Mouse (Mus musculus): Measurements from ENCODE around the gene Sgsm1.
A peak's percentile ranks its signal among the peaks of the same experiment; 100 is the strongest.
"Not testable (repeated sequence)": the region's sequence is repeated elsewhere in the genome, so short reads cannot be mapped to it uniquely, and the experiment has no call there.

Gene Sgsm1

DNA sequence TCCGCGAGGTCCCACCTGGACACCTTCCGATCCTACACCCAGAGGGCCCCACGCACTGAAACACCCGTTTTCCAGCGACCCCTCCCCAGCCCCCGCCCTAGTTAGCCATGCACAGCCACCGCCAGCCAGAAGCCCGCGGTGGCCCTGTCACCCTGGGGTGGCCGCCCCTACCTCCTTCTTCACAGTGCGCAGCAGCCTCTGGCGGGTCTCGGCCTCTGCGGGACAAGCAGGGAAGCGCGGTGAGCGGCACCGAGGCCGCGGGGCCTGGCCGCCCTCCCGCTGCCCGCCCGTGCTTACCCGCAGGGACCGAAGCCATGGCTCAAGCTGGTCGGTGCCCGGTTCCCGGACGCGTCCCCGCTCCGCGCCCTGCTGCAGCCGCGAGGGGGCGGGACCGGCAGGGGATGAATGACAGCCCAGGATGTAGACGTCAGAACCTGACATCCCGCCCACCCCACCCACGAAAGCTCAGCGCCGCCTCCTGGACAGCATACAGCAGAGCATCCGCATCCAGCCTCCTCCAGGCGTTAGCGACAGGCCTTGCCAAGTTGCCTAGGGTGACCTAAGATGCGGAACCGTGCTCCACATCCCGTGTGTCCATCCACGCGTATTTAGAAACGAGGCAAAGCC lies at the start of gene Sgsm1:
Sgsm1 (minus strand) TSS at position 410 of the 627 bp plus-strand sequence.
- peak; percentile 53 to 73 for DNase-seq (ENCODE audit: low spot score in 2 of 2)

DNA sequence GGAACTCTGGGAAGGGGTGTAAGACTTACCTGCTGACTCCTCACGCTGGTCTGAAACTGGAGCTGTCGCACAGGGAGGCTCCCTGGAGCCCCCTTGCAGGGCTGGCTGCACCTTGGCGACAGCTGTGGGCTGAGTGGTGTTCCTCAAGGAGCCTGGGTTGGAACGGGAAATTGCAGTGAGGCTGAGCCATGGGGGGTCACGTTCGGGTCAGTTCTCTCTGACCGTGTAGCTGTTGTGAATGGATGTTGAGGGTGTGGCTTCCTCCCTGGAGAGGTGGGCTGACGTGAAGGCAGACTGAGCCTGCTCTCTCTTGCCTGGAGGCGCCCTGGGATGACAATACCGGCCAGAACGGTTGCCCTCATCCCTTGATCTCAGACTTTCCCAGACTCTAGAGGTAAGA lies 48.2 kb upstream of the Sgsm1 start:
- no peak for DNase-seq (ENCODE audit: low spot score in 2 of 2)

DNA sequence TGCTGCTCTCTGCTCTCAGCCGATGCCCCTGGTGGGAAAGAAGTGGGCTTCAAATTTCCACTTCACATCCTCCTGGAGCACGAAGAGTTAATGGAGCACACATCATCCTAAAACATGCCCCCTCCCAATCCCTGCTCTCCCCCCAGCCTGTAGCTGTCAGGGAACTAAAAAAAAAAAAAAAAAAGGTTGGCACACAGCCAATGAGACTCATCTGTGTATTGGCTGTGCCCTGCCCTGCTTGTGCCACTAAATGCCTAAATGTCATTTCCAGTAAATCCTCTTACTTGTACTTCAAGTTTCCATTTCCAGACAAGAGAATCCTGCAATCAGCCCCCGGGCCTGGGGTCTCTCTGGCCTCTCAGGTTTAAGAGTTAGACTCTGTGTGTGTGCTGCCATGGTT lies 47.1 kb upstream of the Sgsm1 start:
- DNase-seq (ENCODE audit: low spot score in 2 of 2): no peak

DNA sequence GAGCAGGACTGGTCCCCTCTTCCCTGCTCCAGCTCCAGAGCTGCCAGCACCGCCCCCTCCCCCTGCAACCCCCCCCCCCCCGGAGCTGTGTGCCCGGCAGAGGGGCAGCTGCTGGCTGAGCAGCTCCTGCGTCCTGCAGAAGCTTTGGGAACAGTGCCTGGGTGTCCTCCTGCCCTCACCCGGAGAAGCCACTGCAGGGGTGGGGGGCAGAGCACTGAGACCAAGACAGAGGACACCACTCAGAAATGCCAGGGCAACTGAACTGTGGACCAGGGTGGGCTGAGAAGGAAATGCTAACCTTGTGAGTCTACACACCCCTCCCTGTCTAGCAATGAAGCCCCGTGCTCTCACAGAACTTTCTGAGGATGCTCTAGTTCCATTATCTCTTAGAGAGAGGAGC lies 46.6 kb upstream of the Sgsm1 start, which contains the start of gene Aym1:
Aym1 (plus strand) TSS at position 109 of the 400 bp plus-strand sequence.
- DNase-seq (ENCODE audit: low spot score in 2 of 2): no peak

DNA sequence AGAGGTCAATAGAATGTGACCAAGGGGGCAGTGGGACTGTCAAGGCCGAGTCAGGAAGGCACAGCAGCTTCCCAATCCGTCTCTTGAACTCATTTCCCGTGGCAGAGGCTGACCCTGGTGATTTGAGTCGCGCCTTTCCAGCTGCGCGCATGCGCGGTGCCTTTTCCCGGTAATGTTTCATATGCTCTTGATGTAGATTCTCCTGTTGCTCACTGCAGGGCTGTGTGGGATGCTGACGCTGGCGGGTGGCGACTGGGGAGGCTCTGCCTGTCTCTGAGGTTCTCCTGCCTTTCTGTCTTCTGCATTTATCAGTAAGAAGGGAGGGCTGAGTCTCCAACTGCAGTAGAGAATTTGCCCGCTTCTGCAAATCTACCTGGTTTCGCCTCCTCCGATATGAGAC lies 43.7 kb upstream of the Sgsm1 start:
- DNase-seq (ENCODE audit: low spot score in 2 of 2): peak; percentile 40 to 59

DNA sequence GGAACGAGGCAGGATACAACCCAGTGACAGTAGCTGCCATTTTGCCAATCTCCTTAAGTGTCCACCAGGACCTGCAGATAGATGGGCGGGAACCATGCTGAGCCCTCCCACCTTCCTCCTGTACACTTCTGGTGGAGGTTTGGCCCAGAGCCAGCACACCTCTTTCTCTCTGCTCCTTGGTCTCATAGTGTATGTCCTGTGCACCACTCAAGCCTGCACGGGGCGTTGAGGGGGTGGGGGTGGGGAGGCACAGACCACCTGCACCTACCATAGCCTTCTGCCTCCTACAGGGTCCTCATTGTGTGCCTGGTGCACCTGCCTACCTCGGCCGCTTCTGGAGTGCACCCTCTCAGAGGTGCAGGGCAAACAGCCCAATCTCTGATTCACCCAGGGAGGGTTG lies 42.0 kb upstream of the Sgsm1 start:
- DNase-seq (ENCODE audit: low spot score in 2 of 2): no peak

DNA sequence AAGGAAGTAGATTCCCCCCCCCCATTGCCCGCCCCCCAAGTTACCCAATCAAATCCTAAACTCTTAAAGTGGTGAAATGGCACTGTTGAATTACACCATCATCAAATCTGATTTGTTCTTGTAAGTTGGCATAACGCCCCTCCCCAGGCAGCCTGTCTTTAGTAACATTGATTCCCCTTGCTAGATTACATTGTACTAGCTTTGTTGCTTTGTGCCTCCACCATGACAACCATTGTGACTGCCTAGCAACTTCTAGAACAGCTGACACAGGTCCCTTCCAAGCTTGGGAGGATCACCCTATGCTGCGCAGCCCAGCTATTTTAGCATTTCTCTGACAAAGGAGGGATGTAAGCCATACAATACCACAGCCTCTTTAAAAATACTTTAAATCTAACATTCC lies 41.2 kb upstream of the Sgsm1 start:
- DNase-seq (ENCODE audit: low spot score in 2 of 2): no peak

DNA sequence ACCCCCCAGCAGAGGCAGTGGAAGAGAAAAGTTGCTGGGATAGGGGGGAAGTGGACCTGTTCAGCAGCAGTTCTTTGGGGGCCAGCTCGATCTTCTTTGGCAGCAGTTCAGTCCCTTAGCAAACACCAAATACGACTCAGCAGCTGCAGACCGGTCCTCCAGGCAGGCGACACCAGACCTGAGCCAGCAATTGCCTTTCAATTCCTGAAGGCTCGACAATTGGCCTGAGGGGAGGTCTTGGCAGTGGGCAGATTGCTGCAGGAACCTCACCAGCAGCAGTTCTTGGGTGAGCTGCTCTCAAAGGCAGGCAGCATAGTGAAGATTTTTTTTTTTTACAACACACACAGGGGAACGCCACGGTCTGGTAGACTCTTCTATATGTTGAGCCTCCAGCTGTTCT lies 39.2 kb upstream of the Sgsm1 start:
- DNase-seq (ENCODE audit: low spot score in 2 of 2): no peak

DNA sequence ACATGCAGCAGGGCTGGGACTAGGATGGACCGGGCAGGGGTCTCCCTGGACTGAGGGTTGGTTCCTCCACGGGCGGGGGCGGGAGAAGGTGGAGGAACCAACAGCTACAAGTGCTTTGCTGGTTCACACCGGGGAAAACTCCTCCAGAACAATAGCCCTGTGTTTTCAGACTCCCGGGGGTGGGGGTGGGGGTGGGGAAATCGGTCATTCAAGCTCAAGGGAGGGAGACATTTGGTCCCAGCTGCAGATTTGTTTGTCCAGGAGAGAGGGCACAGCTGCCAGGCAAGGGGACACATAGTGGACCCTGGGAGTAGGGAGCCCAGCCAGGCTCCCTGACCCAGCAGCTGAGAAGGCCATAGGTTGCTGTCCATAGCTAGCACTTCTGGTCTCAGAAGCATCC lies 38.6 kb upstream of the Sgsm1 start:
- no peak for DNase-seq (ENCODE audit: low spot score in 2 of 2)

DNA sequence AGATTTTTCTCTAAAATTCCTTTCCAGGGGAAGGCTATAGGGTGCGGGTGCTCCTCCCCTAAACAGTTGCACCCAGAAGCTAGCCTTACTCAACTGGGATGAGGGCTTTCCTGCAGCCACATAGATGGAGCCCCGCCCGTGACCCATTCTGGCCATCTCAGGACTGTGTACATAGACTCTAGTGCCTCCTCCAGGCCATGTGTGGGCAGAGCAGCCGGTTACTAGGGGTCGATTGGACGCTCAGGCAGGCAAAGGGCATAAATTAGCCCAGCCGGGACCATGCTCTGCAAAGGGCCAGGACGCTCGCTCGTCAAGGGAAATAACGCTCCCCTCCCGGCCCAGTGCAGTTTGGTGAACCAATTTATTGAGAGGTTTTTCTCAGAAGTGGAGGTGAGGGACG lies 38.0 kb upstream of the Sgsm1 start:
- DNase-seq (ENCODE audit: low spot score in 2 of 2): no peak

DNA sequence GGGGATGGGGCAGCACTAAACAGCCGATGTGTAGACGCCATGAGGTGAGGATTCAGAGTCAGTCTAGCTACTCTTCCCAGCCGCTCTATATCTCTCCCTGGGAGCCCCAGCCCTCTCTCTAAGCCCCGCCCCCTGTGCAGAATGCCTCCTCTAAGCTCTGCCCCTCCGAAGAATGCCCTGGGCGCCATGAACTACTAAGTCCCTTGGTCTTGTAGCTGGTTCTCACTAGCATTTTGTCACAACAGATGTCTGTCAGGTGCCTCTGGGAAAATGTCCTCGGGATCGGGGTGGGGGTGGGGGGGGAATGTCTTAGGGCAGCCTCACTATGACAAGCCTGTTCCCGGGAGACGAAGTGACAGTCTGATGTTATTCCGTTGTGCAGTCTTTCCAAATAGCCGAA lies 37.0 kb upstream of the Sgsm1 start:
- DNase-seq (ENCODE audit: low spot score in 2 of 2): no peak

DNA sequence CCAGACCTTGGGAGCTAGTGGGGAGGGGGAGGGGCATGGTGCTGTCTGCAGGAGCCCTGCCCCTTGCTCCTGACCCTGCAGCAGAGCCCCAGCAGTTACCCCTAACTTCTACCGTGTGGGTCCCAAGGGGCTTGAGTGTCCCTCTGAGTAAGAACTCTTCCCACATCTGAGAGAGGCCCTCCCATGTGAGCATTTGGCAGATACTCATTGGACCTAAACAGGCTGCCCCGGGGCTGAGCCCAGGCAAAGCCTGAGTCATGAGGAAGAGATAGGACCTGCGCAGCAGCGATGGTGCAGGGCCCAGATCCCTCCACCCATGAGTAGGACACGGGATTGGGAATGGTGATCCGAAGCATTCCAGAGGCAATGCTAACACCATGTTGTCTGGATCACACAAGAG lies 36.1 kb upstream of the Sgsm1 start:
- DNase-seq (ENCODE audit: low spot score in 2 of 2): not testable (repeated sequence)

DNA sequence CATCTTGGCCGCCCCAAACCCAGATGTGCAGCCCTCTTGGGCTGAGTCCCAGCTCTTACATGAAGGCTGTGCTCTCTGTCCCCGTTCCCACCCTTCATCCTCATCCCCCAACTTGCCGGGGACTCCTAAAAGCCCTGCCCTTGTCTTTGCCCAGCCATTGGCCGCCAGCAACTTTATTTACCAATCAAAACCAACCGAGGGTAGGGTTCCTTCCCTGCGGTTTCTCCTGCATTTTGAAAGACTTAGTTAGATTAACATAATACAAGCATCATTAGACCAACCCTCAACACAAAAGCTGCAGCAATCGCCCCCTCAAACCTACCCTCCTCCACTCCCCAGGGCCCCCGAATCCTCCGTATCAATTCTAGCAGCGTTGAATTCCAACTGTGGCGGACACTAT lies 35.2 kb upstream of the Sgsm1 start:
- DNase-seq (ENCODE audit: low spot score in 2 of 2): no peak

DNA sequence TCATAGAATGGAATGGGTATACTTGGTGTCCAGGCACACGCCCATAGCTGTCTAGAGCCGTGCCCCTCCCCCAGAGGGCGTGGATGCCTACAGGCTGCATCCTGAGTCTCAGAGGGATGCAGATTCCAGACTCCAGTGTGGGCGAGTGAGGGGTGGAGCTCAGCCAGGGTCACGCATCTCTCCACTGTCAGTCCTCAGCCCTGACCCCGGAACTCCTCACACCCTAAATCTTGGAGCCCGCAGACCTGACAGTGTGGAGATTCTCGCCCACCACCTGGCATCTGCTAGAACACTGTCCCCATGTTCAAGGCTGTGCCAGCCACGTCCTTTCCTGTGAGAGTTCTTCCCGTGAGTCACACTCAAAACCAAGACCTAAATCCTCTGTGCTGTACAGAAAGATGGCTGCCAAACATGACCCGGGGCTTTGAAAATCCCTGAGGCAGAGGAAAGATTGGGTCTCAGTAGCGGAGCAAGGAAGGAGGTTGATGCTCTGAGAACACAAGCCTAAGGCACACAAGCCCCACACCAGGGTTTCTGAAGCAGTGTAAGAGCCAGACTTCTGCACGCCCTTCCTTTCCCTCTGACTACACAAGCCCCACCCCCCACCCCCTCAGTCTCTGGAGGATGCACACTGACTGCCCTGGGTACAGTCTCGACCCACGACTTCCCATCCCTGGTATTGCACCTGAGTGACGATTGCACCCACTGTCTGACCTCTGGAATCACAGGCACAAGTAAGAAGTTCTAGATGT lies 34.2 kb upstream of the Sgsm1 start:
- DNase-seq (ENCODE audit: low spot score in 2 of 2): peak in 1 of 2 experiments; percentile 17

DNA sequence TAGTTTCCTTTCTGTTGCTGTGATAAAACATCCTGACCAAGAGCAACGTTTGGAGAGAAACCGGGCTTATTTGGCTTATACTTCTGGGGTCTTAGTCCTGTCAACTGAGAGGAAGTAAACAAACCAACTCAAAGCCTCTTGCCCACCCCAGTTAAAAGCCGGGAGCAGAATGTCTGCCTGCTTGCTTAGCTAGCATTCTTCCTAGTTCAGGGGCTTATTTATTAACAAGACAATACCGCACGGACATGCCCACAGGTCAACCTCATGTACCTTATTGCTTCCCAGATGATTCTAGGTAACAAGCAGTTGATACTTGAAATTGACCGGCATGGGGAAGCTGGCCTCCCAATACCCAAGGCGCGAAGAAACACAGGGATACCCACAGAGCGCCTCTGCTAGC lies 25.7 kb upstream of the Sgsm1 start:
- DNase-seq (ENCODE audit: low spot score in 2 of 2): no peak

DNA sequence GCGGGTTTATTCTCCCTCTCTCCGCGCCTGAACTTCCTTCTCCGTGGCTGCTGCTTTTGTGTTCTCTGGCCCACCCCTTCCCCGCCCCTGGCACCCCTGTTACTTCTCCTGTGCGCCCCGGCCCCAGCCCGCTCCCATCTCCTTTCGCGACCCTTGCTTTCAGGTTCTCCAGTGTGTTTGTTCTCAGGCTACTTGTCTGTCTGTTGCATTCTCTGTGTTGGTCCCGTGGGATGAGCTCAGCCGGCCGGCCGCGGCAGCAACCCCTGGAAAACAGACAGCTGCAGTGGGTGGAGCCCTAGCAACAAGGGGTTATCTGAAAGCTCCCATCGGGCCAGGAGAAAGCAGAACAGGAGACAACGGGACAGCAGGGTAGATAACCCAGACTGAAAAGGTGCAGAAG lies 25.1 kb upstream of the Sgsm1 start:
- DNase-seq (ENCODE audit: low spot score in 2 of 2): no peak

DNA sequence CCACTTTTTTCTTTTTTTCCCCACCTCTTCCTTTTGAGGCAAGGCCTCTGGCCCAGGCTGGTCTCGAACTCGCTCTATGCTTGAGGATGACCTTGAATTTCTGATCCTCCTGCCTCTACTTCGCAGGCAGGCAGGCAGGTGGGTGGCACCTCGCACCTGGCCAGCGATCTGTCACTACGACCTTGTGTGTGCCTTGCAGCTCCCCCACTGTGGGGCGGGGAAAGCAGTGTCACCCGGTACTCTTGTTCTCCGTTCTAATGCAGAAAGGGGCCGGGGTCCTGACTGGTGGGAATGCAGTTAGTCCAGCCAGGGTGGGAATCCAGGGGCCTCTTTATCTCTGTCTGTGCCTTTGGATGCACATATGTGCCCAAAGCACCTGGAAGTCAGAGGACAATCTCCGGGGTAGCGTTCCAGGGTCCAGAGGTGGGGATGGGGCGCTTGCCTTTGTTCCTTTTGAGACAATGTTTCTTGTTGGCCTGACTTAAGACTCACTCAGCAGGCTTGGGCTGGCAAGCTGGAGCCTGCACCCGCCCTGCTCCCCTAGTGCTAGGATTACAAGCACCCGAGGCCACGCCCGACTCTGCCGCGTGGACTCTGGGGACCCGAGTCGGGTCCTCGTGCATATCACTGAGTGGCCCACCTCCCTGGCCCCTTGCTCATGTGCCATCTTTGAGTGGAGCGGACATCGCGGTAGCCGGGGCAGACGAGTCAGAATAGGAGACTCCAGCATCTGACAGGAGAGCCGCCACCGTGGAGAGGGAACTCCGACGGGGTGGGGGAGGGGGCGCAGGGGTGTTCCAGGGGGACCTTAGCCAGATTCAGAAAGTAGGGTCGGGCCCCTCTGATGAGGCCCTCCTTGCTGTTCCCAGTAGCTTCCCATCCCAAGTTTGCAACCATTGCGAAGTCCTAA lies 24.3 kb upstream of the Sgsm1 start:
- DNase-seq (ENCODE audit: low spot score in 2 of 2): no peak

DNA sequence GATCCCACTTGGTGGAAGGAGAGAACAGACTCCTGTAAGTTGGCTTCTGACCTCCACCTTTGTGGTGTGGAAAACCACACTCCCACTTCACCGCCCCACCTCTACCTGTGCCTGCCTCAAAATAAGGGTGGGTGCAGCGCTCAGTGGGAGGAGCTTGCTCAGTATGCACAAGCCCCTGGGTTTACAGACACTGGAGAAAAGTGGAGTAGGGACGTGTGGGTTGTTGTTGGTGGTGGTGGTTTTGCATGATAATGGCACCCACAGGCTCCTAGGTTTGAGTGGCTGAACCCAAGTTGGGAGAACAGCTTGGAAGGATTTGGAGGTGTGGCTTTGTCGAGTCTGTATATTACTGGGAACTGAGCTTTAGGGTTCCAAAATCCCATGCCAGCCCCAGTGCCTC lies 22.3 kb upstream of the Sgsm1 start:
- no peak for DNase-seq (ENCODE audit: low spot score in 2 of 2)

DNA sequence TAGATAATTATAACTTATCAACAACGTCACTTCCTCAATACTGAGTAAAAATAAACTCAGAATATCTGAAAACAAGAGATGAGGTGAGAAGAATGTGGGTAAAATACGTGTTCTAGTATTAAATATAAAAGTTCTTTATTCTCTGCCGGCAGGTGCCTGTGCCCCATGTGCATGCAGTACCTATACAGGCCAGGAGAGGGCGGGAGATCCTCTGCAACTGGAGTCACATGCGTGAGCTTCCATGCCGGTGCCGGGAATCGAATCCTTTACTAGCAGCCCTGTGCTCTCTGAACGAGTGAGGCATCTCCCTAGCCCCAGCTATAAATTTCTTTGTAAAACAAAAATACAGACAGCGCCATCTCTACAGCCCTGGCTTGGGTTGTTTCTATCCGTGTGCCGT lies 21.7 kb upstream of the Sgsm1 start:
- no peak for DNase-seq (ENCODE audit: low spot score in 2 of 2)

DNA sequence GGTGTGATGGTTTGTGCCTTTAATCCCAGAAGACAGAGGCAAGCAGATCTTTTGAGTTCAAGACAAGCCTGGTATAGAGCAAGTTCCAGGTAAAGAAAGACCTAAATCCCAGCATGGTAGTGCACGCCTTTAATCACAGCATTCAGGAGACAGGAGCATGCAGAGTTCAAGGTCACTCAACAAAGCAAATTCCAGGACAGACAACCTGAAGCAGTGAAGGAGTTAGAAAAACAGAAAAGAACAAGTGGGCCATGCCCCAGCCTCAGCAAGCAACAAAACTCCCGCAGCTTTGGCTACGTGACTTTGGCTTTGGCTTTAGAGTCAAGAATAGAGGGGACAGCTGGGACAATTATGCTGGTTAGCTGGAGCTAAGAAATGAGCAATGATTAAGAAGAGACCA lies 19.6 kb upstream of the Sgsm1 start:
- no peak for DNase-seq (ENCODE audit: low spot score in 2 of 2)

DNA sequence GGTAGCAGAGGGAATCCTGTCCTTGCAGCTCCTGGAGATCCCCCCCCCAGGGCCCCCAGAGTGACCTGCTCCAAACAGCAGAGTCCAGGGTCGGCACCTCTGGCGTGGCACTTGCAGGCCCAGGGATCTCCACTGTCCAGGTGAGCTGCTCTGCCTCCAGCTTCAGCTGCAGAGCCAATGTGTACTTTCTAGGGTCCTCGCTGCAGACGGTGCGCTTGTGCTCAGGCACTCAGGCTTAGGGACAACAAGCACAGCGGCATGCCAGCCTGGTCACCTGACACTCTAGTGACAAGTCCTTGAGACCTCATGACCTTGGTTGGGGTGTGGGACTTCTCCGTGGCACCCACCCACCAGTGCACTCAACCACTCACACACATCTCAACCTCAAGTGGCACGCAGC lies 18.9 kb upstream of the Sgsm1 start:
- DNase-seq (ENCODE audit: low spot score in 2 of 2): no peak

DNA sequence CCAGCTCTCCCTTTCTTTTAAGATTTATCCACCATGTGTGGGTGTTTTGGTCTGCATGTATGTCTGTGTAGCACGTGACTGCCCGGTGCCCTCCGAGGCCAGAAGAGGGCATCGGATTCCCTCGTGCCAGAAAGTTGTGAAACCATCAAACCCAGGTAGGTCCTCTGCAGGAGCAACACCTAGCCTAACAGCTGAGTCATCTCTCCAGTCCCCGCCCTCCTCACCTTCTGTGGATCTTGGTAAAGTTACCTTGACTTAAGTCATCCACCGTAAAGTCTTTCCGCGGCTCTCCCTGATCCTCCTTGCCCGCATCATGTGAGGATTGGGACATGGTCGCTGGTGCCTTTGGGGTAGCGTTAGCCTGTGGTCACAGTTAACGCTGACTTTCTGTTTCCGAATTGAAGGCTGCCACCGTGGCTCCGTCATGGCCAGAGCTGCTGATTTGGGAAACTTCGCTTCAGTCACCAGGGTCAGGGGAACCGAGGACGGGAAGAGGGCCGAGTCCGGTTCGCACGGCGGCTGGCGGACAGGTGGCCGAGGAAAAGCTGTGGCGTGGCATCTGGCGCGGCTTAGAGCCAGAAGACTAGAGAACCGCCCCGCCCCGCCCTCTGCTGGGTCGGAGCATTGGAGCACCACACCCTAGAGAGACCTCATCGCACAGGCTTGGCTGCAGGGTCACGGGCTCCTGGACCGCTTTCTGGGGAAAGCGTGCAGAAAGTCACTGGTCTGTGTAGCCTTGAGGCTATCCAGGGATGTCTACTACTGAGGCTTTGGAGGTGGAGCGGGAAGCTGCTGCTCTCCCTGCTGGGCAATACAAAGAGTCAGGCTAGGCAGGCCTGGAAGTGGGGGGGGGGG lies 13.4 kb upstream of the Sgsm1 start:
- DNase-seq (ENCODE audit: low spot score in 2 of 2): no peak
